Mouse (Mus musculus) kidney, adult 2 months (tissue): ENCODE data around the gene Cfdp1.

Experiments used
- CTCF ChIP-seq: fragments of 200-500 bp; conservative IDR thresholded peaks from 2 replicates; pipeline ENCODE4 v1.5.1; 2011; ENCODE audit warnings: low read depth, mild to moderate bottlenecking, control low read depth, low read length, moderate library complexity, mixed read lengths; ENCODE audit not compliant: insufficient read depth, insufficient read length
- POLR2A ChIP-seq: fragments of 200-500 bp; IDR thresholded peaks from one replicate; pipeline ENCODE4 v1.6.1; 2011; ENCODE audit warnings: low read depth, low read length, control low read depth

DNA sequence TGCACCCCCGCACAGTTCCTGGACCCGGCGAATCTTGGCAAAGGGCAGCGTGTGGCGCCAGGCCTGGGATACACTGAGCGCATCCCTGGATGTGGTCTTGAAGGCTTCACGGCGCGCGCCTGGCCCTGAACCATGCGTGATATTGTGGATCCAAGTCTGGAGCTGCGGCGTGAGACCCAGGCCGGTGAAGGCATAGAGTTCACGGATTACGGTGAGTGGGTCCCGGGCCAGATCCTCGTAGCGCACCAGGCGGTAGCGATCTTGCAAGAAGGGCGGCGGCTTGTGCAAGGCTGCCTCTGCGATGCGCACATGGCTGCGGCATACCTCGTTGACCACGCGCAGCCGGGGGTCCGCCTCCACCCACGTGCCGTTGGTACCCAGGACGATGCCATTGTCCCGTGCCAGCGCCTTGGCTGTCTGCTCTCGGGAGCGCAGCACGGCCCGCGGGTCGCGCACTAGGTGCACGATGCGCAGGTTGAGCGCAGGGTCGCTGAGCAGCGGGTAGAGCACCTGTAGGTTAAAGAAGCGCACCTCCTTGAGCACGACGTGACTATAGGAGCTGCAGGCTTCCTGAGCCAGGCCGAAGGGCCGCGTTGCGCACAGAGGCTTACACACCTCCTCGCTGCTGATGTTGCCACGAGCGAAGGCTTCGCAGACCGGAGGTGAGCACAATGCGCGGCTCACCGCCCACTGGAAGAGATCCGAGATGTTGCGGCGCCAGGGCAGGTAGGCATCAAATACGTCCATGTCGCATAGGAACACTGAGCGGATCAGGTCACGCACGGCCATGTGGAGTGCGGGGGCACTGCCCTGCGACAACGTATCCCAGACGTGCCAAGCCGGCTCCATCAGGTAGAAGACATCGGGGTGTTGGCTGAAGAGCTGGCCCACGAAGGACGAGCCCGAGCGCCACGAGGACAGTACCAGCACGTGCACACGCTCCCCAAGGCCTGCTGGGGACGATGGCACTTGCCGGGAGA, 36.1 kb upstream of the Cfdp1 start:
- no peak for TF ChIP-seq CTCF
- TF ChIP-seq POLR2A: no peak
